Mouse (Mus musculus): ENCODE results near the gene Clcnkb.

GRCm38 (mm10) chr4:141422841-141423240 is 7.0 kb upstream of the Clcnkb start:
- TF ChIP-seq CTCF (IDR thresholded peaks at IDR 0.05) (no peak), EP300 (IDR thresholded peaks at IDR 0.05) (no peak)
